Mouse (Mus musculus): ENCODE results near the gene Timd4. TPM values are rescaled to one million over a fixed set of nuclear protein-coding genes. Genes with fewer than 3 reads are reported as not detected.

Timd4 gene
- under 1 TPM; 0.27 to 0.69 TPM for total RNA-seq (2021)
- long read RNA-seq, experiment 1, partial matches to known transcripts, result 0 of 1 reads
- long read RNA-seq, experiment 1, other reads (novel, unspliced or antisense), result 0 of 1 reads
- long read RNA-seq, experiment 2, result 0 reads

- DNase-seq (ENCODE audit: low spot score), result no peak
Measured at GRCm38 (mm10) chr11:46810511-46810910, at the start of gene Timd4. Gene Timd4 (plus strand): TSS chr11:46810800.

- no peak for DNase-seq (ENCODE audit: low spot score)
Measured at GRCm38 (mm10) chr11:46776879-46777278, 33.7 kb upstream of the Timd4 start.

GRCm38 (mm10) chr11:46779811-46780210, 30.8 kb upstream of the Timd4 start:
- no peak for DNase-seq (ENCODE audit: low spot score)

- no peak for DNase-seq (ENCODE audit: low spot score)
Measured at GRCm38 (mm10) chr11:46804440-46804839, 6.2 kb upstream of the Timd4 start.

GRCm38 (mm10) chr11:46817692-46818091, 7.1 kb downstream of the Timd4 start:
- no peak for DNase-seq (ENCODE audit: low spot score)

- no peak for DNase-seq (ENCODE audit: low spot score)
Measured at GRCm38 (mm10) chr11:46819930-46820329, 9.3 kb downstream of the Timd4 start.

GRCm38 (mm10) chr11:46830348-46830747, 19.7 kb downstream of the Timd4 start:
- DNase-seq (ENCODE audit: low spot score), result no peak

GRCm38 (mm10) chr11:46835080-46835479, 24.5 kb downstream of the Timd4 start:
- no peak for DNase-seq (ENCODE audit: low spot score)

- no peak for DNase-seq (ENCODE audit: low spot score)
Measured at GRCm38 (mm10) chr11:46842015-46842726, 31.6 kb downstream of the Timd4 start.

GRCm38 (mm10) chr11:46846661-46847060, 36.1 kb downstream of the Timd4 start:
- no peak for DNase-seq (ENCODE audit: low spot score)

GRCm38 (mm10) chr11:46847827-46848220, 37.2 kb downstream of the Timd4 start:
- no peak for DNase-seq (ENCODE audit: low spot score)

- no peak for DNase-seq (ENCODE audit: low spot score)
Measured at GRCm38 (mm10) chr11:46848221-46848971, 37.8 kb downstream of the Timd4 start.

- no peak for DNase-seq (ENCODE audit: low spot score)
Measured at GRCm38 (mm10) chr11:46864809-46865208, 54.2 kb downstream of the Timd4 start.

GRCm38 (mm10) chr11:46868594-46868993, 58.0 kb downstream of the Timd4 start:
- DNase-seq (ENCODE audit: low spot score), result no peak

GRCm38 (mm10) chr11:46875774-46876173, 65.2 kb downstream of the Timd4 start:
- no peak for DNase-seq (ENCODE audit: low spot score)

GRCm38 (mm10) chr11:46882456-46882855, 71.9 kb downstream of the Timd4 start:
- DNase-seq (ENCODE audit: low spot score), result no peak

- no peak for DNase-seq (ENCODE audit: low spot score)
Measured at GRCm38 (mm10) chr11:46889093-46889492, 78.5 kb downstream of the Timd4 start.

Other genes with a start within 250 kb of the Timd4 start
- gene BC053393, start 239.3 kb upstream of the Timd4 start, total RNA-seq (2021), result not detected
- not detected for gene Dppa1, start 181.5 kb upstream of the Timd4 start, total RNA-seq (2021)
- gene Timd2, start 103.7 kb upstream of the Timd4 start, total RNA-seq (2021), result not detected
- gene Havcr1, start 75.7 kb upstream of the Timd4 start, total RNA-seq (2021), result not detected

Data from gastrocnemius, adult 18-20 months (tissue).